Mouse (Mus musculus) right cerebral cortex, postnatal 4 days (tissue): ENCODE measurements at regions not wholly inside any gene's neighbourhood (a gene's known extent, or its start where the extent isn't known, plus 50 kb on each side); places are given as distances from the start of the nearest gene placed in this dataset.

Experiments
- DNase-seq: peaks from one replicate; pipeline ENCODE4 v3.0.0-alpha.2; 2022

GRCm38 (mm10) chr12:13028086-13028485 lies 86.4 kb upstream of the Mycn start:
- no peak for DNase-seq

DNA sequence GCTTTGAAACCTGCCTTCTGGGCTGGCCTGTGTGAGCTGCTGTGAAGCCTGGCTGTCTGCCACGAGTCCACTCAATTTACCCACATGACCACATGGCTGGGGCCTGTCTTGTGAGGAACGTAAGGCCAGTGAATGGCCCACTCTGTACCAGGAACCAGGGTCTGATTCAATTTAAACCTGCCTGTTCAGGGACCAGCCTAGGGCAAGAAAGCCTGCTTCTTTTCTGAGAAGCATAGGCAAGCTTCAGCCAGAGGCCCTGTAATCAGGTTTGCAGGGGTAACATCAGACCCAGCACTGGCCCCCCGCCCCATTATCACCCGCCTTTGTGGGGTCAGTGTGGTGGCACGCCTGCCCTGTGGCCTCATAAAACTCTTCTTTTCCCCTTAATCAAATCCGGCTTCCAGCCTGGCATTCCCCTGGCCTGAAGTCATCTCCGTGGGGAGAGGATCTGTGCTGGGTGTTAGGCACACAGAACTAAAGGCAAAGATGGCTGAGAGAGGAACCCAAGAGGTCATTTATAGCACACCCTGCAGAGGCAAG lies 84.4 kb upstream of the Mycn start:
- peak; percentile 54 for DNase-seq

GRCm38 (mm10) chr12:13024215-13024841 lies 82.6 kb upstream of the Mycn start:
- no peak for DNase-seq

GRCm38 (mm10) chr12:13011023-13011761 lies 69.5 kb upstream of the Mycn start:
- no peak for DNase-seq

GRCm38 (mm10) chr12:13010405-13010804 lies 68.7 kb upstream of the Mycn start:
- DNase-seq, result no peak

DNA sequence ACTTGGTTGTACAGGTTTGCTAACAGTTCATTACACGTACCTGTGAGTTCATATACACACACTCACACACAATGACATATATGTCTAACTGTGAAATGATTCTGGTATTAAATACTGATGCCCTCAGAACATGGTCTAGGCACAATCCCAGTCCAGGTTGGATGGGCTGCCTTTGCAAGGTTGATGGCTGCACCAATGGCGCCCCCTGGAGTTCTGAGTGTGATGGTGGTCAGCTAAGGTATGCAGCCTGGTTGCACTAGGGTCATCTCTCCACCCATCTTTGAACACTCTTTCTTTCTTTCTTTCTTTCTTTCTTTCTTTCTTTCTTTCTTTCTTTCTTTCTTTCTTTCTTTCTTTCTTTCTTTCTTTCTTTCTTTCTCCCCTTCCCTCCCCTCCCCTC lies 67.8 kb upstream of the Mycn start:
- DNase-seq, result no peak

DNA sequence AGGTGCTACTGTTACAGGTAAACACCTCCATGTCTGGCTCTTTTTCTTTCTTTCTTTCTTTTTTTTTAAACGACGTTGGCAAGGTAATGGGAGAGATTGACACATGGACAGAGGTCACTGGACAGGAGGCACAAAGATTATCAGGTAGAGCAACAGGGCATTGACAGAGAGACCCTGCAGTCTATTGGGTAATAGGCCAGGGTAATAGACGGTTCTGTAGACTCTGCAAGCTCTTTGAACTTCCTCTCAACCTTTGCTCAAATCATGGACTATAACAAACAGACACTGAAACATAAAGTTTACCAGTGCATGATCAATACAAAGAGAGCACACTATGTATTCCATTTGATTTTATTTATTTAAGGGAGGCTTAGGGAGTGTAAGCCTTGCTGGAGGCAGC lies 61.0 kb upstream of the Mycn start:
- no peak for DNase-seq

- DNase-seq, result no peak
Observed at GRCm38 (mm10) chr12:13002069-13002590, 60.4 kb upstream of the Mycn start.

- no peak for DNase-seq
Observed at GRCm38 (mm10) chr12:12995974-12996361, 54.3 kb upstream of the Mycn start.

GRCm38 (mm10) chr12:12995061-12995973 lies 53.6 kb upstream of the Mycn start:
- DNase-seq, result no peak

DNA sequence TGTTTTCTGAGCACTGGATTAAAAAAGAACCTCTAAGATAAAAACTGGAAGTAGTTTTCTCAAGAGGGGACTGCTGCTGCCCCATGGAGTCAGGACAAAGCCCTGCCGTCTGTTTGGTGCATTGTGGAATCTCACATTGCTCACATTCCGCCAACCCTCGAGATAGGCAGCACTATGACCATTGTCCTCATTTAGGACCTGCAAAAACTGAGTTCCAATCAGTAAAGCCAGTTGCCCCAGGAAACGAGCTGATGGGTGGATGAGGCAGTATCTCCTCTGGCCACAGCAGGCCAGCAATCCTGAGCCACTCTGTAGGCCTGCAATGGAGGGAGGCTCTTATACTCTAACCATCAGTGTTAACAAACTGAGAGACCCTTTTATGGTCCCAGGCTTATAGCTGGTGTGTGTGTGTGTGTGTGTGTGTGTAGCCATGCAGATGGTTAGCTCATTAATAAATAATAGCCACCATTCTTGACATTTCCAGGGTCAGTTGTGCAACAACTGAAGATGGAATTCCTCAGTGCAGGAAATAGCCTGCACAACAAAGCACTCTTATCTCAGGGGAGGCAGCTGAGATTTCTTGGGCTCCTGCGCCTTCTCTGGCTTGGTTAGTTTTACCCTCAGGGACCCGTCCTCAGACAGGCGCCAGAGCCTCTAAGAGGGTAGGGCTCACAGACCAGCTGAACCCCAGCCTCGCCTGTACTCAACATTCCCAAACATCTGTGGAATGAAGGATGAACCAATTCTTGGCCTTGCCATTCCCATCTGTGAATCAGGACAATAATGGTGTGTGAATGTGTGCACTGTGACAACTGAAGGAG lies 52.4 kb upstream of the Mycn start:
- no peak for DNase-seq
